Mouse (Mus musculus): Measurements from ENCODE around the gene Agpat1. TPM values are rescaled to one million over a fixed set of nuclear protein-coding genes. Genes with fewer than 3 reads are reported as not detected.

Gene Agpat1
- polyA plus RNA-seq, 1 experiment from 2014 or later = 123 TPM

GRCm38 (mm10) chr17:34654392-34654791, 50.3 kb downstream of the Agpat1 start:
- Histone ChIP-seq H3K27me3 (ENCODE audit: control insufficient read depth, insufficient read depth, low read length) (no peaks in the 10 kb centered on the region), H3K27ac (replicated peaks; ENCODE audit: low read depth, low read length) (no peak overlapping the region), H3K4me2 (ENCODE audit: low read length) (no peak overlapping the region), H3K4me3 (replicated peaks; ENCODE audit: low read depth, low read length) (no peak overlapping the region), H3K4me1 (ENCODE audit: control insufficient read depth, insufficient read depth, low read length) (no peaks in the 10 kb centered on the region), H3K36me3 (ENCODE audit: control insufficient read depth, insufficient read depth, low read length) (peaks cover 61% of the 10 kb centered on the region), H3K9ac (replicated peaks; ENCODE audit: low read length) (no peak overlapping the region), H3K9me3 (ENCODE audit: control insufficient read depth, low read length) (no peaks in the 10 kb centered on the region)
- DNase-seq = no peak
- WGBS = 96% methylated on average over 13 of the region's 13 CpGs
- no peak for ATAC-seq (ENCODE audit: low FRiP score, low TSS enrichment)

GRCm38 (mm10) chr17:34655160-34655559, 51.1 kb downstream of the Agpat1 start:
- no peak overlapping the region for H3K9ac ChIP-seq (replicated peaks; ENCODE audit: low read length)
- no peaks in the 10 kb centered on the region for H3K9me3 ChIP-seq (ENCODE audit: control insufficient read depth, low read length)
- no peak overlapping the region for H3K4me3 ChIP-seq (replicated peaks; ENCODE audit: low read depth, low read length)
- no peak overlapping the region for H3K4me2 ChIP-seq (ENCODE audit: low read length)
- peaks cover 3% of the 10 kb centered on the region; the same call in 1 of the 2 replicates for H3K27me3 ChIP-seq (ENCODE audit: control insufficient read depth, insufficient read depth, low read length)
- WGBS = 93% methylated on average over 7 of the region's 7 CpGs
- peaks cover 53% of the 10 kb centered on the region for H3K36me3 ChIP-seq (ENCODE audit: control insufficient read depth, insufficient read depth, low read length)
- no peak for ATAC-seq (ENCODE audit: low FRiP score, low TSS enrichment)
- no peak overlapping the region for H3K27ac ChIP-seq (replicated peaks; ENCODE audit: low read depth, low read length)
- no peaks in the 10 kb centered on the region for H3K4me1 ChIP-seq (ENCODE audit: control insufficient read depth, insufficient read depth, low read length)
- no peak for DNase-seq

GRCm38 (mm10) chr17:34655581-34655991, 51.5 kb downstream of the Agpat1 start:
- no peaks in the 10 kb centered on the region for H3K9me3 ChIP-seq (ENCODE audit: control insufficient read depth, low read length)
- H3K36me3 ChIP-seq (ENCODE audit: control insufficient read depth, insufficient read depth, low read length) = peaks cover 49% of the 10 kb centered on the region
- no peak overlapping the region for H3K27ac ChIP-seq (replicated peaks; ENCODE audit: low read depth, low read length)
- no peaks in the 10 kb centered on the region for H3K4me1 ChIP-seq (ENCODE audit: control insufficient read depth, insufficient read depth, low read length)
- peaks cover 5% of the 10 kb centered on the region; the same call in 1 of the 2 replicates for H3K27me3 ChIP-seq (ENCODE audit: control insufficient read depth, insufficient read depth, low read length)
- DNase-seq (peak; percentile 36), ATAC-seq (ENCODE audit: low FRiP score, low TSS enrichment) (peak; percentile 16; the same call in 1 of the 2 replicates)
- no peak overlapping the region for H3K4me2 ChIP-seq (ENCODE audit: low read length)
- WGBS = 66% methylated on average over 4 of the region's 4 CpGs
- no peak overlapping the region for H3K4me3 ChIP-seq (replicated peaks; ENCODE audit: low read depth, low read length)
- no peak overlapping the region for H3K9ac ChIP-seq (replicated peaks; ENCODE audit: low read length)

GRCm38 (mm10) chr17:34656666-34657065, 52.6 kb downstream of the Agpat1 start:
- 30% methylated on average over 8 of the region's 8 CpGs for WGBS
- no peaks in the 10 kb centered on the region for H3K4me1 ChIP-seq (ENCODE audit: control insufficient read depth, insufficient read depth, low read length)
- H3K4me2 ChIP-seq (ENCODE audit: low read length) = no peak overlapping the region
- H3K27me3 ChIP-seq (ENCODE audit: control insufficient read depth, insufficient read depth, low read length) = peaks cover 8% of the 10 kb centered on the region
- H3K36me3 ChIP-seq (ENCODE audit: control insufficient read depth, insufficient read depth, low read length) = peaks cover 38% of the 10 kb centered on the region
- no peak overlapping the region for H3K27ac ChIP-seq (replicated peaks; ENCODE audit: low read depth, low read length)
- no peak for ATAC-seq (ENCODE audit: low FRiP score, low TSS enrichment)
- no peak for DNase-seq
- no peak overlapping the region for H3K4me3 ChIP-seq (replicated peaks; ENCODE audit: low read depth, low read length)
- no peaks in the 10 kb centered on the region for H3K9me3 ChIP-seq (ENCODE audit: control insufficient read depth, low read length)
- H3K9ac ChIP-seq (replicated peaks; ENCODE audit: low read length) = no peak overlapping the region

- H3K4me3 ChIP-seq (replicated peaks; ENCODE audit: low read depth, low read length) = no peak overlapping the region
- H3K9ac ChIP-seq (replicated peaks; ENCODE audit: low read length) = no peak overlapping the region
- H3K4me1 ChIP-seq (ENCODE audit: control insufficient read depth, insufficient read depth, low read length) = no peaks in the 10 kb centered on the region
- 26% methylated on average over 2 of the region's 2 CpGs for WGBS
- H3K36me3 ChIP-seq (ENCODE audit: control insufficient read depth, insufficient read depth, low read length) = peaks cover 32% of the 10 kb centered on the region
- DNase-seq = no peak
- no peak for ATAC-seq (ENCODE audit: low FRiP score, low TSS enrichment)
- peaks cover 8% of the 10 kb centered on the region for H3K27me3 ChIP-seq (ENCODE audit: control insufficient read depth, insufficient read depth, low read length)
- H3K4me2 ChIP-seq (ENCODE audit: low read length) = no peak overlapping the region
- H3K9me3 ChIP-seq (ENCODE audit: control insufficient read depth, low read length) = no peaks in the 10 kb centered on the region
- H3K27ac ChIP-seq (replicated peaks; ENCODE audit: low read depth, low read length) = no peak overlapping the region
Observed at GRCm38 (mm10) chr17:34657271-34657670, 53.2 kb downstream of the Agpat1 start.

GRCm38 (mm10) chr17:34658145-34658544, 54.1 kb downstream of the Agpat1 start:
- H3K27me3 ChIP-seq (ENCODE audit: control insufficient read depth, insufficient read depth, low read length) = peaks cover 8% of the 10 kb centered on the region
- no peak for ATAC-seq (ENCODE audit: low FRiP score, low TSS enrichment)
- peaks cover 23% of the 10 kb centered on the region for H3K36me3 ChIP-seq (ENCODE audit: control insufficient read depth, insufficient read depth, low read length)
- H3K4me1 ChIP-seq (ENCODE audit: control insufficient read depth, insufficient read depth, low read length) = no peaks in the 10 kb centered on the region
- no peaks in the 10 kb centered on the region for H3K9me3 ChIP-seq (ENCODE audit: control insufficient read depth, low read length)
- H3K4me2 ChIP-seq (ENCODE audit: low read length) = no peak overlapping the region
- no peak overlapping the region for H3K9ac ChIP-seq (replicated peaks; ENCODE audit: low read length)
- H3K27ac ChIP-seq (replicated peaks; ENCODE audit: low read depth, low read length) = no peak overlapping the region
- no peak for DNase-seq
- no peak overlapping the region for H3K4me3 ChIP-seq (replicated peaks; ENCODE audit: low read depth, low read length)
- 85% methylated on average over 2 of the region's 2 CpGs for WGBS

- Histone ChIP-seq H3K4me1 (ENCODE audit: control insufficient read depth, insufficient read depth, low read length) (no peaks in the 10 kb centered on the region), H3K36me3 (ENCODE audit: control insufficient read depth, insufficient read depth, low read length) (peaks cover 19% of the 10 kb centered on the region), H3K27ac (replicated peaks; ENCODE audit: low read depth, low read length) (no peak overlapping the region), H3K4me3 (replicated peaks; ENCODE audit: low read depth, low read length) (no peak overlapping the region), H3K9ac (replicated peaks; ENCODE audit: low read length) (no peak overlapping the region), H3K27me3 (ENCODE audit: control insufficient read depth, insufficient read depth, low read length) (peaks cover 8% of the 10 kb centered on the region), H3K4me2 (ENCODE audit: low read length) (no peak overlapping the region), H3K9me3 (ENCODE audit: control insufficient read depth, low read length) (no peaks in the 10 kb centered on the region)
- DNase-seq (no peak), ATAC-seq (ENCODE audit: low FRiP score, low TSS enrichment) (no peak)
- 82% methylated on average over 3 of the region's 3 CpGs for WGBS
Observed at GRCm38 (mm10) chr17:34658591-34658990, 54.5 kb downstream of the Agpat1 start.

- no peak overlapping the region for H3K4me3 ChIP-seq (replicated peaks; ENCODE audit: low read depth, low read length)
- H3K27me3 ChIP-seq (ENCODE audit: control insufficient read depth, insufficient read depth, low read length) = peaks cover 8% of the 10 kb centered on the region
- no peaks in the 10 kb centered on the region for H3K4me1 ChIP-seq (ENCODE audit: control insufficient read depth, insufficient read depth, low read length)
- DNase-seq (no peak), ATAC-seq (ENCODE audit: low FRiP score, low TSS enrichment) (no peak)
- H3K4me2 ChIP-seq (ENCODE audit: low read length) = no peak overlapping the region
- peaks cover 13% of the 10 kb centered on the region for H3K36me3 ChIP-seq (ENCODE audit: control insufficient read depth, insufficient read depth, low read length)
- WGBS = 75% methylated on average over 12 of the region's 12 CpGs
- no peak overlapping the region for H3K9ac ChIP-seq (replicated peaks; ENCODE audit: low read length)
- H3K9me3 ChIP-seq (ENCODE audit: control insufficient read depth, low read length) = no peaks in the 10 kb centered on the region
- no peak overlapping the region for H3K27ac ChIP-seq (replicated peaks; ENCODE audit: low read depth, low read length)
Observed at GRCm38 (mm10) chr17:34659181-34659896, 55.3 kb downstream of the Agpat1 start.

- WGBS = 73% methylated on average over 3 of the region's 3 CpGs
- Histone ChIP-seq H3K4me2 (ENCODE audit: low read length) (no peak overlapping the region), H3K4me1 (ENCODE audit: control insufficient read depth, insufficient read depth, low read length) (no peaks in the 10 kb centered on the region), H3K27me3 (ENCODE audit: control insufficient read depth, insufficient read depth, low read length) (peaks cover 8% of the 10 kb centered on the region), H3K9ac (replicated peaks; ENCODE audit: low read length) (no peak overlapping the region), H3K4me3 (replicated peaks; ENCODE audit: low read depth, low read length) (no peak overlapping the region), H3K9me3 (ENCODE audit: control insufficient read depth, low read length) (no peaks in the 10 kb centered on the region), H3K36me3 (ENCODE audit: control insufficient read depth, insufficient read depth, low read length) (peaks cover 8% of the 10 kb centered on the region; the same call in 1 of the 2 replicates), H3K27ac (replicated peaks; ENCODE audit: low read depth, low read length) (no peak overlapping the region)
- DNase-seq (no peak), ATAC-seq (ENCODE audit: low FRiP score, low TSS enrichment) (no peak)
Observed at GRCm38 (mm10) chr17:34659897-34660214, 55.8 kb downstream of the Agpat1 start.
